Mouse (Mus musculus): ENCODE results near the gene Pfkm. TPM values are rescaled to one million over a fixed set of nuclear protein-coding genes. Genes with fewer than 3 reads are reported as not detected.

The Pfkm gene
- 108 and 111 TPM in 2 replicates for polyA plus RNA-seq (2014; fragmentation: Nextera tagmentation; extraction: Ambion mirVana)

- Histone ChIP-seq H3K27ac (replicated peaks in 1 of 2; ENCODE audit: control insufficient read depth in 1 of 2, insufficient read depth in 1 of 2, low read depth in 2 of 2, low read length in 2 of 2) (peak within 1 kb of the TSS; percentile 96 to 97), H3K9ac (ENCODE audit: low read length) (peak within 1 kb of the TSS; percentile 95), H3K36me3 (ENCODE audit: control insufficient read depth, insufficient read depth, low read length) (peaks cover 15% of the 10 kb centered on the region; the same call in 1 of the 2 replicates), H3K27me3 (ENCODE audit: control insufficient read depth, insufficient read depth, low read length) (no peaks in the 10 kb centered on the region), H3K4me2 (ENCODE audit: low read length) (peak within 1 kb of the TSS; percentile 81), H3K9me3 (ENCODE audit: control insufficient read depth, low read length) (no peaks in the 10 kb centered on the region), H3K4me1 (ENCODE audit: control insufficient read depth in 2 of 2, insufficient read depth in 2 of 2, low read length in 2 of 2) (peaks cover 0 to 15% of the 10 kb centered on the region in 2 experiments; a peak in 2 of 4 replicates), H3K4me3 (ENCODE audit: control insufficient read depth in 1 of 2, insufficient read depth in 1 of 2, low read depth in 1 of 2, low read length in 2 of 2) (peak within 1 kb of the TSS; percentile 84 to 96)
- WGBS = under 1% methylated on average over 28 of the region's 30 CpGs
- peak; percentile 9; the same call in 1 of the 2 replicates for ATAC-seq (ENCODE audit: insufficient number of reproducible peaks, insufficient read depth, low FRiP score, low read depth)
Observed at GRCm38 (mm10) chr15:98092372-98093120, at the start of gene Pfkm. Pfkm (plus strand) TSS chr15:98092589.

DNA sequence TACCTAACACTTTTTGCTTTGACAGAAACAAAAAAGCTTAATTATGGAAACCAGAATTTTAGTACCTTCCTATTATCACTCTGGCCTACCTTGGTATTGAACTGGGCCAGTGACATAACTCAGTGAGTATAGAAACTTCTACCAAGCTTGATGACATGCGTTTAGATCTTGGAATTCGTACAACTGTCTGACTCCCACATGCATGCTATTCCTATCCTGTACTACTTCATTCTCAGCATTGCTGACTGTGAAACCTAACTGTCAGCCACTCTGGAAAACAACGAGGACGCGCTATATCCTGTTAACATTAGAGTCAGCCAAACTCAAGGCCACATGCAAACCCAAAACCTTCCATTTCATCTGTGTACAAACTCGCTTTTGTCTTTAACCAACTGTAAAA is 48.4 kb upstream of the Pfkm start:
- ATAC-seq (ENCODE audit: insufficient number of reproducible peaks, insufficient read depth, low FRiP score, low read depth) = no peak
- no peak overlapping the region for H3K27ac ChIP-seq (replicated peaks in 1 of 2; ENCODE audit: control insufficient read depth in 1 of 2, insufficient read depth in 1 of 2, low read depth in 2 of 2, low read length in 2 of 2)
- no peaks in the 10 kb centered on the region for H3K27me3 ChIP-seq (ENCODE audit: control insufficient read depth, insufficient read depth, low read length)
- H3K4me3 ChIP-seq (ENCODE audit: control insufficient read depth in 1 of 2, insufficient read depth in 1 of 2, low read depth in 1 of 2, low read length in 2 of 2) = no peak overlapping the region
- 82% methylated on average over 6 of the region's 6 CpGs for WGBS
- no peak overlapping the region for H3K4me2 ChIP-seq (ENCODE audit: low read length)
- no peak overlapping the region for H3K9ac ChIP-seq (ENCODE audit: low read length)
- H3K36me3 ChIP-seq (ENCODE audit: control insufficient read depth, insufficient read depth, low read length) = peaks cover 99% of the 10 kb centered on the region
- no peaks in the 10 kb centered on the region for H3K4me1 ChIP-seq (ENCODE audit: control insufficient read depth in 2 of 2, insufficient read depth in 2 of 2, low read length in 2 of 2)
- H3K9me3 ChIP-seq (ENCODE audit: control insufficient read depth, low read length) = 0 out of 2 replicates have a peak, but pooled peaks cover 7% of the 10 kb centered on the region

- 0 out of 2 replicates have a peak, but pooled peaks cover 7% of the 10 kb centered on the region for H3K9me3 ChIP-seq (ENCODE audit: control insufficient read depth, low read length)
- no peak overlapping the region for H3K4me2 ChIP-seq (ENCODE audit: low read length)
- WGBS = 96% methylated on average over 5 of the region's 5 CpGs
- ATAC-seq (ENCODE audit: insufficient number of reproducible peaks, insufficient read depth, low FRiP score, low read depth) = no peak
- H3K9ac ChIP-seq (ENCODE audit: low read length) = no peak overlapping the region
- H3K4me3 ChIP-seq (ENCODE audit: control insufficient read depth in 1 of 2, insufficient read depth in 1 of 2, low read depth in 1 of 2, low read length in 2 of 2) = no peak overlapping the region
- no peaks in the 10 kb centered on the region for H3K27me3 ChIP-seq (ENCODE audit: control insufficient read depth, insufficient read depth, low read length)
- no peaks in the 10 kb centered on the region for H3K4me1 ChIP-seq (ENCODE audit: control insufficient read depth in 2 of 2, insufficient read depth in 2 of 2, low read length in 2 of 2)
- peaks cover 99% of the 10 kb centered on the region for H3K36me3 ChIP-seq (ENCODE audit: control insufficient read depth, insufficient read depth, low read length)
- no peak overlapping the region for H3K27ac ChIP-seq (replicated peaks in 1 of 2; ENCODE audit: control insufficient read depth in 1 of 2, insufficient read depth in 1 of 2, low read depth in 2 of 2, low read length in 2 of 2)
Observed at GRCm38 (mm10) chr15:98044387-98044786, 48.0 kb upstream of the Pfkm start.

GRCm38 (mm10) chr15:98048918-98049700 is 43.3 kb upstream of the Pfkm start:
- H3K4me2 ChIP-seq (ENCODE audit: low read length) = no peak overlapping the region
- no peak for ATAC-seq (ENCODE audit: insufficient number of reproducible peaks, insufficient read depth, low FRiP score, low read depth)
- 0 out of 2 replicates have a peak, but pooled peaks cover 7% of the 10 kb centered on the region for H3K9me3 ChIP-seq (ENCODE audit: control insufficient read depth, low read length)
- no peak overlapping the region for H3K4me3 ChIP-seq (ENCODE audit: control insufficient read depth in 1 of 2, insufficient read depth in 1 of 2, low read depth in 1 of 2, low read length in 2 of 2)
- no peak overlapping the region for H3K9ac ChIP-seq (ENCODE audit: low read length)
- no peaks in the 10 kb centered on the region for H3K4me1 ChIP-seq (ENCODE audit: control insufficient read depth in 2 of 2, insufficient read depth in 2 of 2, low read length in 2 of 2)
- H3K36me3 ChIP-seq (ENCODE audit: control insufficient read depth, insufficient read depth, low read length) = peaks cover 91% of the 10 kb centered on the region
- no peaks in the 10 kb centered on the region for H3K27me3 ChIP-seq (ENCODE audit: control insufficient read depth, insufficient read depth, low read length)
- WGBS = 91% methylated on average over 13 of the region's 13 CpGs
- no peak overlapping the region for H3K27ac ChIP-seq (replicated peaks in 1 of 2; ENCODE audit: control insufficient read depth in 1 of 2, insufficient read depth in 1 of 2, low read depth in 2 of 2, low read length in 2 of 2)

- Histone ChIP-seq H3K9ac (ENCODE audit: low read length) (no peak overlapping the region), H3K4me1 (ENCODE audit: control insufficient read depth in 2 of 2, insufficient read depth in 2 of 2, low read length in 2 of 2) (peaks cover 3% of the 10 kb centered on the region in 2 experiments; a peak in 3 of 4 replicates), H3K4me3 (ENCODE audit: control insufficient read depth in 1 of 2, insufficient read depth in 1 of 2, low read depth in 1 of 2, low read length in 2 of 2) (no peak overlapping the region), H3K36me3 (ENCODE audit: control insufficient read depth, insufficient read depth, low read length) (peaks cover 80% of the 10 kb centered on the region), H3K27me3 (ENCODE audit: control insufficient read depth, insufficient read depth, low read length) (no peaks in the 10 kb centered on the region), H3K4me2 (ENCODE audit: low read length) (no peak overlapping the region), H3K9me3 (ENCODE audit: control insufficient read depth, low read length) (no peaks in the 10 kb centered on the region), H3K27ac (replicated peaks in 1 of 2; ENCODE audit: control insufficient read depth in 1 of 2, insufficient read depth in 1 of 2, low read depth in 2 of 2, low read length in 2 of 2) (no peak overlapping the region)
- WGBS = 68% methylated on average over 5 of the region's 5 CpGs
- ATAC-seq (ENCODE audit: insufficient number of reproducible peaks, insufficient read depth, low FRiP score, low read depth) = no peak
Observed at GRCm38 (mm10) chr15:98051685-98052084, 40.7 kb upstream of the Pfkm start.

GRCm38 (mm10) chr15:98055246-98055645 is 37.1 kb upstream of the Pfkm start:
- no peak for ATAC-seq (ENCODE audit: insufficient number of reproducible peaks, insufficient read depth, low FRiP score, low read depth)
- 11% methylated on average over 5 of the region's 5 CpGs for WGBS

DNA sequence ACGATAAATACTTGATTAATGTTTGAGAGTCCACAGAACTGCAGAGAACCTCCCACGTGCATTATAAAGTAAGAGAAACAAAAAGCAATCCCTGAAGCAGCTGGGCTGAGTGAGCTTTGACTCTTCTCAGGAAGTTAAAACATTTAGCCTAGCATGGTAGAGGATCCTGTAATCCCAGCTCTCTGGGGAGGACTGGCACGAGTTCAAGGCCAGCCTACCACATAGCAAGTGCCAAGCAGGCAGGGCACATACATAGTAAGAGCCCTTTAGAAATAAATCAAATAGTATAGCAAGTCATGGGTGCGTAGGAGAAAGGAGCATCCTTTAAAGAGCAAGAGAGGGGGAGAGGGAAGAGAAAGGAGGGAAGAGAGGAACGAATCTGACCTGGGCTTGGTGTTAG is 26.5 kb upstream of the Pfkm start:
- Histone ChIP-seq H3K4me1 (ENCODE audit: control insufficient read depth in 2 of 2, insufficient read depth in 2 of 2, low read length in 2 of 2) (no peaks in the 10 kb centered on the region), H3K27ac (replicated peaks in 1 of 2; ENCODE audit: control insufficient read depth in 1 of 2, insufficient read depth in 1 of 2, low read depth in 2 of 2, low read length in 2 of 2) (no peak overlapping the region), H3K36me3 (ENCODE audit: control insufficient read depth, insufficient read depth, low read length) (peaks cover 86% of the 10 kb centered on the region), H3K4me3 (ENCODE audit: control insufficient read depth in 1 of 2, insufficient read depth in 1 of 2, low read depth in 1 of 2, low read length in 2 of 2) (no peak overlapping the region), H3K4me2 (ENCODE audit: low read length) (no peak overlapping the region), H3K27me3 (ENCODE audit: control insufficient read depth, insufficient read depth, low read length) (no peaks in the 10 kb centered on the region), H3K9me3 (ENCODE audit: control insufficient read depth, low read length) (no peaks in the 10 kb centered on the region), H3K9ac (ENCODE audit: low read length) (no peak overlapping the region)
- ATAC-seq (ENCODE audit: insufficient number of reproducible peaks, insufficient read depth, low FRiP score, low read depth) = no peak
- 88% methylated on average over 5 of the region's 5 CpGs for WGBS

More at GRCm38 (mm10) chr15:98055246-98055645, 37.1 kb upstream of the Pfkm start:
- Histone ChIP-seq H3K4me1 (ENCODE audit: control insufficient read depth in 2 of 2, insufficient read depth in 2 of 2, low read length in 2 of 2) (peaks cover 3% of the 10 kb centered on the region in 2 experiments; a peak in 3 of 4 replicates), H3K4me2 (ENCODE audit: low read length) (no peak overlapping the region), H3K9ac (ENCODE audit: low read length) (no peak overlapping the region), H3K4me3 (ENCODE audit: control insufficient read depth in 1 of 2, insufficient read depth in 1 of 2, low read depth in 1 of 2, low read length in 2 of 2) (no peak overlapping the region), H3K27ac (replicated peaks in 1 of 2; ENCODE audit: control insufficient read depth in 1 of 2, insufficient read depth in 1 of 2, low read depth in 2 of 2, low read length in 2 of 2) (no peak overlapping the region), H3K27me3 (ENCODE audit: control insufficient read depth, insufficient read depth, low read length) (no peaks in the 10 kb centered on the region), H3K9me3 (ENCODE audit: control insufficient read depth, low read length) (no peaks in the 10 kb centered on the region), H3K36me3 (ENCODE audit: control insufficient read depth, insufficient read depth, low read length) (peaks cover 77% of the 10 kb centered on the region)

Data from heart, embryonic 14.5 days (tissue).